Mouse (Mus musculus) stomach, embryonic 16.5 days (tissue): ENCODE data around the gene Ppm1e. TPM values are rescaled to one million over a fixed set of nuclear protein-coding genes. Genes with fewer than 3 reads are reported as not detected.

Source experiments
- ATAC-seq: fragments of 200-750 bp; cut with Nextera tagmentation; 2 replicates; pipeline ENCODE4 v1.8.0; 2017; ENCODE audit warnings: moderate number of reproducible peaks, moderate TSS enrichment; ENCODE audit not compliant: insufficient read depth, low FRiP score
- H3K27ac ChIP-seq: fragments of 300-500 bp; sonication (generic); 2 replicates; pipeline ENCODE4 v1.5.1; 2014; ENCODE audit warnings: low read length
- H3K27me3 ChIP-seq: fragments of 300-500 bp; sonication (generic); 2 replicates; pipeline ENCODE4 v1.6.1; 2014; ENCODE audit warnings: low read length, control low read depth, mixed read lengths; ENCODE audit not compliant: control insufficient read depth, insufficient read depth
- H3K36me3 ChIP-seq: fragments of 300-500 bp; sonication (generic); 2 replicates; pipeline ENCODE4 v1.6.1; 2014; ENCODE audit warnings: low read length; ENCODE audit not compliant: control insufficient read depth, insufficient read depth
- H3K4me1 ChIP-seq: fragments of 300-500 bp; sonication (generic); 2 replicates; pipeline ENCODE4 v1.6.1; 2014; ENCODE audit warnings: low read length, control low read depth, mixed read lengths; ENCODE audit not compliant: control insufficient read depth, insufficient read depth
- H3K4me2 ChIP-seq: fragments of 300-500 bp; sonication (generic); 2 replicates; pipeline ENCODE4 v1.6.1; 2014; ENCODE audit warnings: low read depth, low read length, mixed read lengths
- H3K4me3 ChIP-seq: fragments of 300-500 bp; sonication (generic); replicated peaks from 2 replicates; pipeline ENCODE4 v1.5.1; 2014; ENCODE audit warnings: mild to moderate bottlenecking, low read length
- H3K9ac ChIP-seq: fragments of 300-500 bp; sonication (generic); 2 replicates; pipeline ENCODE4 v1.6.1; 2014; ENCODE audit warnings: low read length
- H3K9me3 ChIP-seq: fragments of 300-500 bp; sonication (generic); replicated peaks from 2 replicates; pipeline ENCODE4 v1.6.1; 2016; ENCODE audit warnings: low read length, control low read depth; ENCODE audit not compliant: control insufficient read depth
- WGBS: fragments of 180-500 bp; shearing (Covaris S2); extraction: QIAGEN DNeasy Blood & Tissue Kit; methylation state at CpG from one replicate; pipeline ENCODE4 v1.1.7; 2014; 5-methylcytosine and 5-hydroxymethylcytosine counted together
- polyA plus RNA-seq: library from polyadenylated mRNA; unstranded; fragments of >200 nt; fragmentation: Nextera tagmentation; extraction: Ambion mirVana; gene quantifications from 2 replicates; pipeline ENCODE4 v1.2.1, GENCODE M21; 2015

The Ppm1e gene
- polyA plus RNA-seq, 1 experiment from 2014 or later: 1.9 TPM

DNA sequence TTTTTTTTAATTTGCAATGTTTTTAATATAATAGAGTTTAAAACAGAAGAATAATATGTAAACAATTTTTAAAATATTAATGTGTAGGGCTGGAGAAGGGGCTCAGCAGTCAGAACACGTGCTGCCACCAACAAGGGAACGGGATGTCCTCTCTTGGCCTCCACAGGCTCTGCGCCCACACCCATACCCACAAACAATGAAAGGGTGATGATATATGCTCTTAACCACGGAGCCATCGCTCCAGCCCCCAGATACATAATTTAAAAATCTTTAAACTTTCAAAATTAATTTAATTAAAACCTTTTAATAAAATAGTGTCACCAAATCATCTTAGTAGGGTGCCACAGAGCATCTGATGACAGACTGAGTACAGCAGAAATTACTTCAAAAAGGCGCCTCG, 8.2 kb upstream of the Ppm1e start:
- Histone ChIP-seq H3K9me3 (no peaks in the 10 kb centered on the region), H3K27ac (no peak overlapping the region), H3K4me2 (no peak overlapping the region), H3K4me1 (no peaks in the 10 kb centered on the region), H3K36me3 (no peaks in the 10 kb centered on the region), H3K9ac (no peak overlapping the region), H3K4me3 (no peak overlapping the region), H3K27me3 (no peaks in the 10 kb centered on the region)
- WGBS: 79% methylated on average over 7 of the region's 7 CpGs
- no peak for ATAC-seq

DNA sequence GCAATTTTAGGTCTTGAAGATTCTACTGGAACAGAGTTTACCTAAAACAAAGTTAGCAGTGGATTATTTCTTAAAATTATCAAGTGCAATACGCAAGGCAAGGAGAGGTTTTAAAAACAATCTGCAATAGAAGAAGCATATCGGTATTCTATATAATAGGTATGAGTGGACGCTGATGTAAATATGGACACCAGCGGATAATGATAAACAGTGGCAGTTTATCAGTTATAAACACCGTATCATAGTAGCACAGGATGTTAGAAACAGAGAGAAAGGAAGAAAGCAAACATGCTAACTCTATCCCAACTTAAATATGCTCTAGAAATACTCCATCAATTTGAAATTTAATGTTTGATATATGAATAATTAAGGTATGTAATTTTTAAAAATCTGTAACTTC, 6.3 kb upstream of the Ppm1e start:
- Histone ChIP-seq H3K36me3 (no peaks in the 10 kb centered on the region), H3K27ac (no peak overlapping the region), H3K9me3 (no peaks in the 10 kb centered on the region), H3K27me3 (0 out of 2 replicates have a peak, but pooled peaks cover 3% of the 10 kb centered on the region), H3K4me2 (no peak overlapping the region), H3K4me3 (no peak overlapping the region), H3K9ac (no peak overlapping the region), H3K4me1 (no peaks in the 10 kb centered on the region)
- ATAC-seq: no peak
- 86% methylated on average over 5 of the region's 5 CpGs for WGBS

DNA sequence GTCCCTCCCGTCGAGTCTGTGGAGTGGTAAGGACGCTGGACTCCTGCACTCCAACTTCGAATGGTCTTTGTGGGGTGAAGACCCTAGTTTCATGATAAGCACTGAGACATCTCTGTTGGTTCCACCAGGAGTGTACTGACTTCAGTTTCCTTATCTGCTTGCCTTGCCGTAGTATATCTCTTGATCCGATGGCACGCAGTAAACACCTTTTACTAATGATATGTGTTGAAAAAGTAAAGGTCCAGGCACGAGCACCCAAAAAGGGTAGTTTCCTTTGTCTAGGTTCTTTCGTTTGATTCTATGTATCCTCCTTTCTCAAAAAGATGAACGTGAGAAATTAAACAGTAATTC, 414 bp upstream of the Ppm1e start:
- no peaks in the 10 kb centered on the region for H3K9me3 ChIP-seq
- H3K4me3 ChIP-seq: peak overlapping the region; percentile 73
- peak overlapping the region; percentile 99 for H3K4me2 ChIP-seq
- WGBS: 10% methylated on average over 10 of the region's 10 CpGs
- H3K27me3 ChIP-seq: peaks cover 27% of the 10 kb centered on the region
- H3K36me3 ChIP-seq: no peaks in the 10 kb centered on the region
- H3K4me1 ChIP-seq: peaks cover 13% of the 10 kb centered on the region; the same call in 1 of the 2 replicates
- peak overlapping the region; percentile 75 for H3K9ac ChIP-seq
- no peak for ATAC-seq
- no peak overlapping the region for H3K27ac ChIP-seq

DNA sequence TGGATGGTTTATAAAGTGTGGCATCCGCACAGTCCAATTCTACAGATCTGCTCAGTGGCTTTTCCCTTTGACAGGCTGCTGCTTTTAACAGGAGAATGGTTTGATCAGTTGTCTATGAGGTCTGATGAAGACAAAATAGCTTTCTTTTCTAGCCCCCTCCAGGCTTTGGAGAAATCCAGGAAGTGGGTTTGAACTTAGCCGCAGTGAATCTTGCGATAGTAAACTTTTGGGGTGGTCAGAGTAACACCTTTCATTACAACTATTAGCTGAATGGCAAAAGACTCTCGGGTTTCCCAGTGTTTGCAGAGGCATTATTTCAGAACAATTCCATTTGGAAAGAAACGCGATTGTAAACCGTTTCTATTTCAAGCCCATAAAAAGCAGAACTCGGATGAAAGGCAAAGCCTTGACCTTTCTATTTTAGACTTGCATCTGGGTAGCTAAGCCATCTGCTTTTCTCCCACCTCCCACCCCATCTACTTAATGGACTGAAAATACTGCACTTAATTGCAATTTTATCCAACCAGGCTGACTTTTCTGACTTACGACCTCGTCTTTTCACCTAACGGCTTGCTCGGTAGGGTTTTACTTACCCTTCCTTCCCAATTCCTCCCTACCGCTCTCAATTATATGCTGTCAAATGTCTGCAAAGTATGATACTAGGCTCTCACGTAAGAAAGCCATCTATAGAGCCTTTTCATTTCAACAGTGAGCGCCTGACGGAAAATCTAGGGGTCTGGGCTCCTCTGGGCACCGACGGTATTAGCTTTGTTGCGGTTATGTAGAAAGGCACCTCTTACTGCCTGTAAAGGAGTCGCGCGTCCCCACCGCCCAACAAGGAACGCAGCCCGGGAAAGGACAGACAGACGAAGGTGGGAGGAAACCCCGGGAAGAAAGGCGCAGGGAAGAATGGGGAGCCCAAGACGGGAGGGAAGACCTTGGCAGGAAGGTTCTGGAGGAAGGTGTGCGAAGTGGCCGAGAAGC, 1.2 kb downstream of the Ppm1e start:
- WGBS: 7% methylated on average over 31 of the region's 31 CpGs
- H3K9me3 ChIP-seq: no peaks in the 10 kb centered on the region
- no peaks in the 10 kb centered on the region for H3K36me3 ChIP-seq
- H3K27ac ChIP-seq: no peak overlapping the region
- H3K4me3 ChIP-seq: peak overlapping the region; percentile 73
- peak overlapping the region; percentile 75 for H3K9ac ChIP-seq
- peak overlapping the region; percentile 99 for H3K4me2 ChIP-seq
- H3K4me1 ChIP-seq: peaks cover 13% of the 10 kb centered on the region; the same call in 1 of the 2 replicates
- peaks cover 27% of the 10 kb centered on the region for H3K27me3 ChIP-seq
- ATAC-seq: no peak

DNA sequence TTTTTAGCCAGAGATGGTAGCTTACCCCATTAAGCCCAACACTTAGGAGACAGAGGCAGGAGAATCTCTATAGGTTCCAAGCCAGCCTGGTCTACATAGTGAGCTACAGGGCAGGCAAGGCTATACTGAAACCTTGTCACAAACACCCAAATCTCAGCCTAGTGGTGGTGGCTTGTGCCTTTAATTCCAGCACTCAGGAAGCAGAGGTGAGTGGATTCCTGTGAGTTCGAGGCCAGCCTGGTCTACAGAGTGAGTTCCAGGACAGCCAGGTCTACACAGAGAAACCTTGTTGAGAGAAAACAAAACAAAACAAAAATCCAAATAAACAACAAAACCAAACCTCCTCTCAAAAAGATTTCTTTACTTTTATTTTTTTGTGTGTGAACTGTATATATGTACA, 4.0 kb downstream of the Ppm1e start:
- no peak overlapping the region for H3K4me2 ChIP-seq

DNA sequence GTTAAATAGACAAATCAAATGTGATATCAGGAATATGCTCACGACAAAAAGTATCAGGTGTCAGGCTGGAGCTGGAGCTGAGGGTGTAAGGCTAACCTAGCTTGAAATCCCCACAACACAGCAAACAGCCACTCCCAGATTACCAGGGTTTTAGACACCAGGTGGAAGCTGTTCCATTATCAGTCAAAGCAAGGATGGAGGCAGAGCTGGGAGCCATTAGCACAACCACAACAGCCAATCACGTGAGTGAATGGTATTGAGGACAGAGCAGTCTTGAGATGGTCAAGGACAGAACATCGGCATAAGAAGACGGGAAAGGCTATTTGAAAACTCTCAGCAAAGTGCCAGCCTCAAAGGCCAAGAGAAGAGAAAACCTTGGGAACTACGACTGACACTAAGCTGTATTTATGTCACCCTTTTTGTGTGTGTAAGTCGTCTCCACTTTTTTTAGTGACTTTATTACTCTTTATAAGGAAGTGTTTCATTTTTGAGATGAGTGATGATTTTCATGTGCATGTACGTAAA, 5.1 kb downstream of the Ppm1e start:
- H3K4me2 ChIP-seq: no peak overlapping the region
- H3K9ac ChIP-seq: no peak overlapping the region
- no peak overlapping the region for H3K27ac ChIP-seq
- H3K9me3 ChIP-seq: no peaks in the 10 kb centered on the region
- peaks cover 8% of the 10 kb centered on the region; the same call in 1 of the 2 replicates for H3K4me1 ChIP-seq
- no peaks in the 10 kb centered on the region for H3K36me3 ChIP-seq
- H3K4me3 ChIP-seq: no peak overlapping the region
- H3K27me3 ChIP-seq: peaks cover 18% of the 10 kb centered on the region
- 78% methylated on average over 7 of the region's 7 CpGs for WGBS
- no peak for ATAC-seq

More for the DNA sequence above, 4.0 kb downstream of the Ppm1e start:
- Histone ChIP-seq H3K4me3 (no peak overlapping the region), H3K27me3 (peaks cover 24% of the 10 kb centered on the region), H3K9ac (no peak overlapping the region), H3K9me3 (no peaks in the 10 kb centered on the region), H3K4me1 (peaks cover 13% of the 10 kb centered on the region; the same call in 1 of the 2 replicates), H3K36me3 (no peaks in the 10 kb centered on the region), H3K27ac (no peak overlapping the region)
- no peak for ATAC-seq
- 93% methylated on average over 1 of the region's 1 CpGs for WGBS

DNA sequence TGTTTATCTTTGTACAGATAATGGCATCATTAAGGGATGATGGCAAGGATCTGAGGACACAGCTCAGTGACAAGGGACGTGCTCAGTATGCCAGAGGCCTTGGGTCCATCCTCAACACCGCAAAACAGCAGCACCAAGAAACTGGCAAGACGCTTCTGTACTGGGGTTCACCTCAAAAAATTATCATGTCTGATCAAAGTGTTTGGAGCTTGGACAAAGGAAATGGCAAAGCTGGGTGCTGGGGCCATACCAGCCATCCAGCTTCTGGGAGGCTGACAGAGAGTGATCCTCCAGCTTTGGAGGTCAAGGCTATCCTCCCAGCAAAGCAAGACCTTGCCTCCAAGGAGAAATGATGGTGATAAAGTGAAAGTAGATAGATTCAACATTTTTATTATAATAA, 32.4 kb downstream of the Ppm1e start:
- Histone ChIP-seq H3K9ac (no peak overlapping the region), H3K4me1 (no peaks in the 10 kb centered on the region), H3K4me2 (no peak overlapping the region), H3K9me3 (no peaks in the 10 kb centered on the region), H3K27ac (no peak overlapping the region), H3K4me3 (no peak overlapping the region), H3K36me3 (no peaks in the 10 kb centered on the region), H3K27me3 (no peaks in the 10 kb centered on the region)
- WGBS: 73% methylated on average over 3 of the region's 3 CpGs
- ATAC-seq: no peak

DNA sequence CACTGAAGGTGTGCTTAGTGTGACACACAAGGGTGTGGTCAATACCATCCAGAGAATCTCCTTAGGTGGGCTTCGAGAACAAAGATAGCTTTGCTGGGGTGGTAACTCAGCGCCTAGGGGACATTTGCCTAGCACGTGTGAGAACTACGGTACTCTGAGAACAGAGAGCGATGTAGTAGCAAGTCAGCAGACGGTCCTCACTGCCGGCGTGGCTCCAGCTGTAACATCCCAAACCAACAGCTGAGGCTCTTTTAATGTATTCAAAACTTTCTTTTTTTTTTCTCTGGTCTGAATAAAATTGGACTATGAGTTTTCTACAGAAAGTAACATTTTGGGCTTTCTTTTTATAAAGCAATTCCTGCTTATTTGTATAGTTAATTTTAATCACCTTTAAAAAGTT, 36.3 kb downstream of the Ppm1e start:
- Histone ChIP-seq H3K9me3 (no peaks in the 10 kb centered on the region), H3K27ac (no peak overlapping the region), H3K9ac (no peak overlapping the region), H3K4me3 (no peak overlapping the region), H3K4me2 (no peak overlapping the region), H3K27me3 (no peaks in the 10 kb centered on the region), H3K36me3 (no peaks in the 10 kb centered on the region), H3K4me1 (no peaks in the 10 kb centered on the region)
- ATAC-seq: no peak
- 53% methylated on average over 8 of the region's 8 CpGs for WGBS

DNA sequence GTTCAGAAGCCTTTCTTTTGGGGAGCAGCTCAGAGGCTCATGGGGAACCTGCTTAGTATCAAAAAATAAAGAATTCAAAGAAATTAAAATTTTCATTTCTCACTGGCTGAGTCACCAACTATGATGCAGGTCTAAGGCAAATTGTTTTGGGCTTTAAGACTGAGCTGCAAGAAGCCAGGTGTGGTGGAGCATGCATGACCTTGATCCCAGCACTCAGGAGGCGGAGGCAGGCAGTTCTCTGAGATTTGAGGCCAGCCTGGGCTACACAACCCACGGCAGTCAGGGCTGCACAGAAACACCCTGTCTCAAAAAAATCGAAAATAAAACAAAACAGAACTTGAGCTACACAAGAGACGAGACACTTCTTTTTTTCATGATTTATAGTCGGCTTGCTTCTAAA, 38.8 kb downstream of the Ppm1e start:
- WGBS: 46% methylated on average over 5 of the region's 5 CpGs

More for the DNA sequence above, 38.8 kb downstream of the Ppm1e start:
- no peak for ATAC-seq
- no peak overlapping the region for H3K27ac ChIP-seq
- no peak overlapping the region for H3K4me2 ChIP-seq
- no peak overlapping the region for H3K4me3 ChIP-seq
- H3K9ac ChIP-seq: no peak overlapping the region
- H3K36me3 ChIP-seq: no peaks in the 10 kb centered on the region
- no peaks in the 10 kb centered on the region for H3K9me3 ChIP-seq
- H3K27me3 ChIP-seq: no peaks in the 10 kb centered on the region
- no peaks in the 10 kb centered on the region for H3K4me1 ChIP-seq
